Mouse (Mus musculus) liver, adult 2 months (tissue): ENCODE results near the gene Tia1.

Experiments
- CTCF ChIP-seq: fragments of 200-500 bp; IDR thresholded peaks from 2 replicates; pipeline ENCODE4 v1.5.1; 2011; ENCODE audit warnings: low read depth, low read length, control low read depth
- POLR2A ChIP-seq: fragments of 200-500 bp; IDR thresholded peaks from 2 replicates; pipeline ENCODE4 v1.6.1; 2011; ENCODE audit warnings: low read length, control low read depth; ENCODE audit not compliant: insufficient read depth; ENCODE audit errors: extremely low read depth

DNA sequence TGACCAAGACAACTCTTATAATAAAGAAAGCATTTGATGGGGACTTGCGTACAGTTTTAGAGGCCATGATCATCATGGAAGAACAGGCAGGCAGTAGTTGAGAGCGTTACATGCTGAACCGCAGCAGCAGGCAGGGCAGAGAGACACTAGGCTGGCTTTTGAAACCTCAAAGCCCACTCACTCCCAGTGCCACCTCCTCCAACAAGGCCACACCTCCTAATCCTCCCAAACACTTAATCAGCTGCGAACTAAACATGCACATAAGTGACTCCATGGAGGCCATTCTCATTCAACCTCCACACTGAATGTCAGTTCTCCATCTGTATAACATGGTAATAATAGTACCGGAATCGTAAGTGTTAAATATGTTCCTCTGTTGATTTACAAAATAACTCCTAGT, 30.5 kb upstream of the Tia1 start:
- TF ChIP-seq CTCF (no peak), POLR2A (no peak)
